Mouse (Mus musculus) erythroblast, embryonic 14.5 days (primary cell): ENCODE measurements around the gene Cldn18.

ENCODE experiments used
- GATA1 ChIP-seq: IDR thresholded peaks from 2 replicates; pipeline ENCODE4 v1.6.1; 2012; ENCODE audit warnings: low read length, inconsistent platforms, mixed read lengths
- TAL1 ChIP-seq: IDR thresholded peaks from 3 replicates; pipeline ENCODE4 v1.6.1; 2012; ENCODE audit warnings: low read length, inconsistent platforms, mixed read lengths

GRCm38 (mm10) chr9:99685061-99685521 lies 32.0 kb downstream of the Cldn18 start:
- TF ChIP-seq GATA1, result no peak
- no peak for TF ChIP-seq TAL1
